Mouse (Mus musculus) adrenal gland (tissue): ENCODE measurements around the gene Slc46a2.

Experiments
- intact Hi-C: fragments of 180-260 bp; cut with DNase I; formaldehyde crosslinking; loops from one replicate; pipeline ENCODE4 v1.15.1; 2025
- long read RNA-seq, 2 experiments: library from polyadenylated mRNA; unstranded; transcript quantifications; one replicate each; pipeline ENCODE4 v2.0.0; 2020; ENCODE audit warnings: borderline replicate concordance in 1 of 2; ENCODE audit not compliant: insufficient replicate concordance in 1 of 2

The Slc46a2 gene
- long read RNA-seq, experiment 1 = 0 reads
- long read RNA-seq, experiment 2 = 0 reads

DNA sequence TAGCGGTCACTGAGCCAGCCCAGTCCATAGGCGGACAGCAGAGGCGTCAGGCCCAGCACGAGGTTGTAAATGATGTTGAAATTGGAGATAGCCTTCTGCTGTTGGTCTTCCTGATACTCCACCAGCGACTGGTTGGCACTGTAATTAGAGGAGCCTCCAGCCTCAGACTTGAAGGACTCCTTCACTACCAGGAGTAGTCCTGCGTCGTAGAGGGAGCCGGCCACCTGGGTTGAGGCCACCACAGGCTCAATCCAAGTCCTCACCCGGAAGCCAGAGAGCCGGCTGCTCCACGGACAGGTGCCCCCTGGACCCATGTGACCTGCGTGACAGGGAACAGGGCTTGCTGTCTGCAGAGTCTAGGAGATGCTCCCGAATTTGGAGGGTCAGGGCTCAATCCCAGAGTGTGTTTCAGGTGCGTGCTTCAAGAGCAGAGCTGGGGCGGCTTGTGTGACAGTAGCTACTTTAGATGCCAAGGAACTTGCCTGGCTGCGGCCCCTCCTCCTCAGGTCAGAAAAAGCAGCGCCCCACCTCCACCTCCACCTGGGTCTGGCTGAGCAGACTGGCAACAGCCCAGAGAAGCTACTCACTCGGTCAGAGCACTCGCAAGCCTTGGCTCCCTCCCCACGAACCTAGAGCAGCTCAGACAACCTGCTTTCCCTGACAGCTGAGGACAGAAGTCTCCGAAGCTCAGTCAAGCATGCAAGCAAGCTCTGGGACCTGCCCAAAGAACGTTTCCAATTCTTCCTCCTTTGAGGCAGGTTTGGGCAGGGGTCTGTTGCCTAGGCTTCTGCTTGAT, at the start of gene Slc46a2:
TSS of gene Slc46a2 (minus strand) at position 449 of the 796 bp plus-strand sequence.
- intact Hi-C loops = no loop called here

DNA sequence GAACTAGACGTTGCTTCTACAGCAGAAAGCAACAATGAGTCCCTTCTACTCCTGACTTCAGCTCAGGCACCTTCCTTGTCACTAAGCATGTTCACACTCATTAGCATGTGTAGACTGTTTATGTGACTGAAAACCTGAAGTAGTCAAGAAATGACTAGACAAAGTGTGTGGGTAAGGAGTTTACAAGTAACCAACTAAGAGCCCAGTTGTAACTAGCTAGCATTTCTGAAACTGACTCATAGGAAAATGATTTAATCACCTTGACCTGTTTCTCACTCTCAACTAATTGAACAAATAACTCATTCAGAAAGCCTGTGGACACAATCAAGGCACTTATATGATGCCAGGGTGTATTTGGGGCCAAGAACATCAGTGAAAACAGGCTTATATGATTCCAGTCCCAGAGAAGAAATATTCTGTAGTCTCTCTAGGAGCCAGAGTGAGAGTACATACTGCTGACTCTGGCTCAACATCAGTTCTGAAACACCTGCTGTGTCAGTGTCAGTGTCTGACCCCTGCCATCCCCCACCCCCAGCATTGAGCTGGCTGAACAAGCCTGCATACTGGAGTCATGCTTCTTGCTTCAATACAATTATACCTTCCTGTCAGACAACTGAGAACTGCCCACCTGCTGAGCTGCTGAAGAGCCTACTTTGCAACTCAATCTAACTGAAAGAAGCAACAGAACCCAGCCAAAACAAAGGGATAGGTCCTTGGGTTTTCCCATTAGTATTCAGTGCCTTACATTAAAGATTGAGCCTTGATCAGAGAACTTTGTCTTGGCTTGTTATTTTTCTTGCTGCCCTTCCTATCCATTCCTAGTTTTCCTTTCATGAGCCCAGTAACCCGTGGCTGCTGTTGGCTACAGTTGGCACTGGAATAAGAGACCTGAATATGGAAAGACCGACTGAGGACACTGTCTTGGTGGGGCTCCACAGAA, 48.8 kb upstream of the Slc46a2 start, which contains the start of gene Mup6:
TSS of gene Mup6 (plus strand) at position 890 of the 940 bp plus-strand sequence.
- intact Hi-C loops = no loop called here

DNA sequence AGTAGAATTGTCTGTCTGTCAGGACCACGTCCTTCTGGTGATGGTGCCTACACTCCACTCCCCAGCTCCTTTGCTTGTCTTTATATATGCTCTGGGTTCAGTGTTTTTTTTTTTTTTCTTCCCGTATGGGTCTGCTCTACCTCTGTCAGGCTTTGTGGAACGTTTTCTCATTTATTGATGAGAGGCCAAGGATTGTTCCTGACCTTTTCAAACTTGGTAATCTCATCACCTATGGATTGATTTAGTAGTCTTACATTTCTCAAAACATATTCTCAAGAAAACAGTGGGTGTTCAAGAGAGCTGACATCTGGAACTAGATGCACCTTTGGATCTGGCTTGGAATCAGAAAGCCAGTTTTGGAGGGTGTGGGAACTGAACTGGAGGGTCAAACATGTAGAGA, 45.8 kb upstream of the Slc46a2 start, which contains the start of gene Mup4:
TSS of gene Mup4 (minus strand) at position 101 of the 400 bp plus-strand sequence.
- intact Hi-C loops = no loop called here

DNA sequence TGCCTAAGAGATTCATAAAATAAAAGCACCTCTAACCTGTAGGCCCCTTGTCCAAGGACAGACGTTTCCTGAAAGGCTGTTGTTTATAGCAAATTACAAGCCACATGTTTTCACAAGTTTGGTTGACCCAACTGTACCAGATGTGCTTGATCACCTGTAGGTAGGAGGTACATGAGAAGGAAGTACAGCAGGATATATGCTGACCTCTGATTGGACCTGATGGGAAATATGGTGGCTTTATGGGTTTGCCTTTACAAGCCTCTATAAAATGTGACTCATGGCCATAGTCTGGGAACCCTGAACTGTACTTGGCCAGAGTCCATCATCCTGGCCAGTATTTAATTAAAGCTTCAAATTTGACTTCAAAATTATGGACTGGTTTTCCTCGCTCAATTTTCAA, 22.7 kb upstream of the Slc46a2 start:
- intact Hi-C loops = no loop called here

DNA sequence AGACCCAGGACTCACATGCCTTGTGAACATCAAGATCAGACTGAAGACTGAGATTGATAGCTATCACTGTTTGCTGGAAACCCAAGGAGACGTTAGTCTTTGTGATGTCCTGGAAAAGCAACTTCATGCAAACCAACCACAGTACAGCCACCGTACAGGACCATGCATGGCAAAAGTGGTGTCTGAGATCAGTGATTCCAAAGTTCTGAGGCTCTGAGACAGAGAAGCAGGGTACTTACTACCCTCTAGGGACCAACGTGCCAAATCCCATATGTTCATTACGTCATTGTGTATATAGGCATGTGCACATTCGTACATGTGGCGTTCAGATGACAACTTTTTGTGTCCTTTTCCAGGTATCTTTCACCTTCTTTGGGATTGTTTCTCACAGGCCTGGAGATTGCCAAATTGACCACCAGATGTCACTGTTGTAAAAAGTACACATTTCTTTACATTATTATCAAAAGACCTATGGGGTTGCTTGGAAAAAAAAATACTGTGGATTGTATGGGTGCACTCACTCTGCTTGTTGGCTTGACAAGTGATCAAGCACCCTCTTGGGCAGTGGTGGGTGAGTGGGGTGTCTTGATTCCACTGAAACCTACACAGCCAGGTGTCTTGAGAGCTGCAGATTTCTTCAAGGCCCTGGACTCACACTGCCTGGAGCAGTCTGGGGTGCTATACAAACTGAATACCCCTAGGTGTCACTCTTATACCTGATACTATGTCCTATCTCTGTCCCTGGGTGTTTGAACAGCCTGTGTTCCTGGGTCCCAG, 17.8 kb upstream of the Slc46a2 start:
- intact Hi-C loops = no loop called here

DNA sequence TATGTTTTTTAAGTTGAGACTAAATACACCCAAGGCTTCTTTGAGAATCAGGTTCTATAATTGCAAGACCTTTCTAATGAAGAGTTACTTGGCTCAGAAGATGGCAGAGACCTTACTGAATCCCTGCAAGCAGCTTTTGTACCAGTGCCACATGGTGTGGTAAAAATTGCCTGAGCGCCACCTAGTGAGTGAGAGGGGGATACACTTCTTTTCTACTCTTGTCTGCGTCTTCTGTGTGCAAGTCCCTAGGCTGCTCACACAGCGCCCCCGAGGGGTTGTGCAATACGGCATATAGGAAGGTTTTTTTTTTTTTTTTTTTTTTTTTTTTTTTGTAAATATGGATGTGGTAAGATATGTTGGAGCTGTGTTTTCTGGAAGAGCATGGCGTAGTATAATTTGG, 13.5 kb upstream of the Slc46a2 start:
- intact Hi-C loops = loop anchor here (5.0 kb wide), 1 partner anchor 141 kb away; no protein-coding TSS in a partner anchor

DNA sequence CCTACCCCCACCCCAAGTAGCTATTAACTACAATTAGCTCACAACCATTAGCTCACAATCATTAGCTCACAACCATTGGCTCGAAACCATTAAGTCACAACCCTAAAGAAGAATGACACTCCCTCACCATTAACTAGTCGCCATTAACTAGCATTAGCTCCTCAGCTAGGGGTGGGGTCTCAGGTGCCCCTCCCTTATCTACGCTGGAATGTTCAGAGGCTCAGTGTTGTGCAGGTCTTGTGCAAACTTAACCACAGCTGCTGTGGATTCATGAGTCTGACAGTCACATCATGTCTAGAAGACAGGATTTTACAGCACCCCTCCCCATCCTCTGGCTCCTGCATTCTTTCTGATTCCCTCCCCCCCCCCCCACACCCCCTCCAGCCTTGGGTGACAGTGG, 12.8 kb upstream of the Slc46a2 start:
- intact Hi-C loops = loop anchor here (5.0 kb wide), 1 partner anchor 140 kb away; no protein-coding TSS in a partner anchor

DNA sequence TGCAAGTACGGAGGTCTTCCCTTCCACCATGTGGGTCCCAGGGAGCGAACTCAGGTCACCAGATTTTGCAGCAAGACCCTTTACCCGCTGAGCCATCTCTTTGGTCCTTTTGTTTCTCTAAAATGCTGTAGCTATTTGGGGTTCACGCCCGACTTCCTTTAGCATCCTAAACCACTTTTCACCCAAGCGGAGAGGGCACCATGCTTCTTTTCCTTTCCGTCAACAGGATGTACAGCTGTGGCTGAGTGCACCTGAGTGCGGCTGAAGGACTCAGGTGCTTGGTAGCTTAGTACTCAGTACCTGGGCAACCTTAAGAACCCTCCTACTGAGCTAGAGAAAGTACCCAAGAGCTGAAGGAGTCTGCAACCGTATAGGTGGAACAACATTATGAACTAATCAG, 10.2 kb upstream of the Slc46a2 start:
- intact Hi-C loops = loop anchor here (5.0 kb wide), 1 partner anchor 138 kb away; no protein-coding TSS in a partner anchor

DNA sequence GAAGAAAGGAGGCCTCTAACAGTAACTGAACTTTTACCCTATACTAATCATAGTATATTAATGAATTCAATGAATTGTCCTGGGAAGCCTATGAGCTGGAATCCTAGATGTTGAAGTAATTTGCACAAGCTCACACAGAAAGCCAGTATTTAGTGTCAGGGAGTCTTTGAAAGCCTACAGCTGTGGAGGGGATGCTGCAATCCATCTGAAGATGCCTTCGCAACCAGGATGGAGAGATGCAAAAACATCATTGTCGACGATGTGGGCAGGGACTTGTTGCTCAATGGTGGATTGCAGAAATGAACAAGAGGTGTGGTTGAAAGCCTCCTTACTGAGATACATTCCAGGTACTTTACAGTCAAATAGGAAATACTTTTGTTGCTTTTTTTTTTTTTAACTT, 3.1 kb upstream of the Slc46a2 start:
- intact Hi-C loops = no loop called here

DNA sequence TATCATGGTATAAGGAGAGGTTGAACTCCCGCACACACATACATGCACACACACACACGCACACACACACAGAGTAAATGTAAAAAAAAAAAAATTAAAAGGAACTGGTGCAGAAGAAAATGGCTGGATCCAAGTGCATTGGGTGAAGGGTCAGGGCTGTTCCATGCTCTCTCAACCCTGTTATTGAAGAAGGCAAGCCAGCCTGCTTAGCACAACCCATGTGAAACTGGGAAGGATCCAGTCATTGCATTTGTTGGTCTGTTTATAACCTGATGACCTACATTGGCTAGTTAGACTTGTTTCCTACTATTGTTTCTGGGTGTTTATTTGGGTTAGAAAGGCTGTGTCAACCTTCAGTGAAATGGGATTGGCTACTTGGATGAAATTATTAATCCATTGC, 6.1 kb downstream of the Slc46a2 start:
- intact Hi-C loops = no loop called here

DNA sequence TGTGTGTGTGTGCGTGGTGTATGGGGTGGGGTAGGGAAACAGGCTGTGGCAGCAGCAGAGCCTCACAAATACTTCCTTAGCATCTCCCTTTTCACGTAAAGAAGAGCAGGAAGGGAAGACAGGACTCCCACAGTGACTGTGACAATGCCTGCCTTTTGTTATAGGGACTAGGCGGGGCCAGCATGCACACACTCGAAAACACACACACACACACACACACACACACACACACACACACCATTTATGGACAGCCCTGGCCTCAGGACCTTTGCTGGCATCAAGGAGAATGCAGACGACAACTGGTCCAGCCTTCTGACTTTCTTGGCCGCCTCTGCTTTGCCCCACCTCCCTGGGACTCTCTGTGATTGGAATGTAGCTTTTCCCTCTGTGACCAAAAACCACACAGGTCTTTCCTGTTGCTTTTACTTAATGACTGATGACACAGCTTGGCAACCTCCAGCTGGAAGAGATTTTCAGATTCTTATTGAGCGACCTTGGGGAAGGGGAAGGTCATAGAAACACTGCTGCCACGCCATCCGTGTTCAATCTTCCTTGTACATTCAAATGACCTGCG, 7.1 kb downstream of the Slc46a2 start:
- intact Hi-C loops = no loop called here

DNA sequence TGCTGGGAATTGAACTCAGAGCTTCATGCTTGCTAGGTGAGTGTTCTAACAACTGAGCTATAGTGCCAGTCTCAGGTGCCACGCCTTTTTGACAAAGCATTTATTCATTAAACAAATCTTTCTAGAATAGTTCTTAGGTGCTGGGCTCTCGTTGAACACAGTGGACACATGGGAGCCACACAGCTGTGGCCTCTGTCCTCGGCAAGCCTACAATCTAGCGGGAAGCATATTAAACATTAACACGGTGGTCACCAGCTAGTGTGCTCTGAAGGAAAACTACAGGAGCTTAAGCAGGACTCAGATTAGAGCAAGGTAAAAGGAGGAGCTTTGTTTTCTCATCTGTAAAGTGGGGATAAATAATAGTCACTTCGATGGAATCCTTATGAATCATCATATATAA, 7.8 kb downstream of the Slc46a2 start:
- intact Hi-C loops = no loop called here

DNA sequence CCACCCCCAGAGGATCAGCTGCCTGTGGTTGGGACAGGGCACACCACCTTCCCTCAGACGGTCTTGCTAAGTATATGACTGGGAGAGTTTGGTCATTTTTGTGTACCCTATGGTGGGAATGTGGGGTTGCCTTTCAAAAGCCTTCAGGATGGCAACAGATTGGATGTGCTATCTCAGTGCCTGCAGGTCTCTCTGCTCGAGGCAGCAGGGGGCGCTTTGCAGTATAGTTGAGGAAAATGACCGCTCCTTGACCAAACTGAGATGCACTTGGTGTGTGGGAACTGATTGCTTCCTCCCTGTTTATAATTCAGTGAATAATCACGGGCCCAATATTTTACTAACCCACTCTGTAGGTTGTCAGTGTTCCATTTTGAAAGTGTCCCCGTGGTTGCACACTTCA, 12.3 kb downstream of the Slc46a2 start:
- intact Hi-C loops = no loop called here

DNA sequence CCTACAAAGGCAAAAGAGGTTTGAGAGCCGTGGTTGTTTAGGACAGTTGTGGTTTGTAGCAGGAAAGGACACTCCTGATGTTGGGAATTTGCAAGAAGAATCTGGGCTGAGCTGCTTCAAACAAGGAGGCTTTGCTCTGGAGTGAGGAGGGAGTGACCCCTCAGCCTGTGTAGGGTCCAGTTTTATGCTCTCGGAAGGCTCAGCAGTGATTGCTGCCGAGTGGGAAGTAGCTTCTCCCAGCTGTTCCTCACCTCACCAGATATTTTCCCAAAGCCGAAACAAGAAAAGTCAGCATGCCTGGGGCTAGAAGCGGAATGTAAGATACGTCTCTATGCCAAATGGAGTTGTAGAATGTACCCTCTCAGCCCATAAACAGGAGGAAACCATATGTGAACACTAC, 13.0 kb downstream of the Slc46a2 start:
- intact Hi-C loops = no loop called here

DNA sequence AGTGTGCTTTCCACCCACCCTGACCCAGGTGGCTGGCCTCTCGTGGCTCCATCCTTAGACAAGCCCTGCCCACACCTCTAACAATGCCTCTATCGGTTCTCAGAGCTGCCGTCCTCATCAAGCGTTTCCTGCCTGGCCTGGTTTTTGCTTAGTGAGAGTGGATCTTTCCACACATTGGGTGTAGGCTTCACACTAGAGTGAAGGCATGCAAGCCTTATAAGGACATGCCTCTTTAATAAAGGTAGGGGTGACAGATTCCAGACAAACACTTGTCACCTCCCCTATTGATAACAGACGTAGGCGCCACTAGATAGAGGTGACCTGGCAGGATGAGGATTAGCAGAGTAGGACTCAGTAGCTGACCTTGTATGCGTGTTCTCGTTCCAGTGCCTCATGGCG, 16.3 kb downstream of the Slc46a2 start:
- intact Hi-C loops = no loop called here

DNA sequence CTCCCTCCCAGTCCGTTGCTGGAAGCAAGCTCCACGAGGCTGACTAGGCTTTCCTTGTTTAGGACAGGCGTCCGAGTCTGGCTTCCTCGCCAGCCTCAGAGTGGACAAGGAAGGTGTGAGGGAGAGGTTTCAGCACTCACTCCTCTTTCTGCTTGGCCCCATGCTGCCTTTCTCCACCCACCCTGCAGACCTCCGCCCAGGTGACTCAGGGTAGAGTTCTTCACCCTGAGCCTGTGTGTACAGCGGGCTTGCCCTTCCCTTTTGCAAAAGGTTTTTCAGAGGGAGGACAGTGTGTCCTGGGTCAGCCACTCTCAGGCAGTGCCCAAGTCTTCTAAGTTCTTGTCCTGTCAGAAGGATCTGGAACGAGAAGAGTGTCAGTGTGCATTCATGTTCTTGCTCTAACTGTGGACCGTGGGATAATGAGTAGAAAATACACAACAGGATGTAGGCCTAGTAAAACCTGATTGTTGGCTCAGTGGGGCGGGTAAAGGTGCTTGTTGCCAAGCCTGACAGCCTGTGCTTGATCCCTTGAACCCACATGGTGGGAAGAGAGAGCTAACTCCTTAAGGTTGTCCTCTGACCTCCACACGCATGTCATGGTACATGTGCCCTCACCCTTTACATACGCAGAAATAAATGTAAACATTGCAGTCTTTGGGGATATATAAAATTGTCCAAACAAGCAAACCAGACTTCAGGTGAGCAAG, 16.9 kb downstream of the Slc46a2 start:
- intact Hi-C loops = no loop called here

DNA sequence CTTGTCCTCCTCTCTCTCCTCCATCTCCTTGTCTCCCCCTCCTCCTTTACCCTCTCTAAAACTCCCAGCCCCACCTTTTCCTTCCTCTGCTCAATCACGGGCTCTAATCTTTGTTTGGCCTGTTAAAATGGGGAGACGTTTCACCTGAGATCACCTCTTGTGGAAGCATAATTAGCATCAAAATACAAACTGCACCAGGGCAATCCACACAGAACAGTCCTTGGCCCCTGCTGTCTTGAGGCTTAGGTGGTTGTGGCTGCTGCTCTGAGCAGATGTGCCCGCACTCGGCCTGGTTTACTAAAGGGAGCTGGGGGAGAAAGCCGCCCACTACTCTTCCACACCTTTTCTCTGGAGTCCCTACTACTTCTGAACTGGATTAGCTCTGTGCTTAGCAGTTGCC, 18.9 kb downstream of the Slc46a2 start:
- intact Hi-C loops = no loop called here

DNA sequence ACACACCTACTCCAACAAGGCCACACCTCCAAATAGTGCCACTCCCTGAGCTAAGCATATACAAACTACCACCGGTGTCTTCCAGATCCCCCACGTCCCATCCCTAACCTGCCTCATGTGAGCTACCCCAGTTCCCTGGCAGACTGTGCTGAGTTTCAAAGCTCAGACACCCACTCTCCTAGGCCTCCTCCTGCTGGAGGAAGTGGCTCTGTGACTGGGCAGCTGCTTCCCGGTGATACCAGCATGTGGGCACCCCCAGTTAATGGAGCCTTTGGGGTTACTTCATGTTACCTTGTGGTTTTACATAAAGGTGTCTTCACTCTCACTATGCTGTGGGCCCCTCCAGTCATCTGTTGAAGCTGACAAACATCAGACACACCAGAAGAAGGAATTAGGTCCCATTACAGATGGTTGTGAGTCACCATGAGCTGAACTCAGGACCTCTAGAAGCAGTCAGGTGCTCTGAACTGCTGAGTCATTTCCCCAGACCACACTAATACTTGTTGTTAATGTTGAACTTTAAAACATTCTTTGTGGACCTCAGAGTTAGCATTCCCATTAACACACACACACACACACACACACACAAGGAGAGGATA, 19.8 kb downstream of the Slc46a2 start:
- intact Hi-C loops = no loop called here

DNA sequence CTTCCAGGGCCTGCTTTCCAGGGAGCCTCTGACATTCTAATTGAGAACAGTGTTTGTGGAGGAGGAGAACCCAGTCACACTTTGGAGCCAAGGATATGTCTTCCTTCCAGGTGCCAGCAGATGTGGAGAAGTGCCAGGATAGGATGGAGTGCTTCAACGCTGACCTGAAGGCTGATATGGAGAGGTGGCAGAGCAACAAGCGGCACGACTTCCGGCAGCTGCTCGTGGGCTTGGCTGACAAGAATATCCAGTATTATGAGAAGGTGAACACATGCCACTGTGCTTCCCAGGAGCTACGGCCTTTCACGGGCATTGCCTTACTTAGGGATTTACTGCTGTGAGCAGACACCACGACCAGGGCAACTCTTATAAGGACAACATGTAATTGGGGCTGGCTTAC, 20.4 kb downstream of the Slc46a2 start:
- intact Hi-C loops = no loop called here

DNA sequence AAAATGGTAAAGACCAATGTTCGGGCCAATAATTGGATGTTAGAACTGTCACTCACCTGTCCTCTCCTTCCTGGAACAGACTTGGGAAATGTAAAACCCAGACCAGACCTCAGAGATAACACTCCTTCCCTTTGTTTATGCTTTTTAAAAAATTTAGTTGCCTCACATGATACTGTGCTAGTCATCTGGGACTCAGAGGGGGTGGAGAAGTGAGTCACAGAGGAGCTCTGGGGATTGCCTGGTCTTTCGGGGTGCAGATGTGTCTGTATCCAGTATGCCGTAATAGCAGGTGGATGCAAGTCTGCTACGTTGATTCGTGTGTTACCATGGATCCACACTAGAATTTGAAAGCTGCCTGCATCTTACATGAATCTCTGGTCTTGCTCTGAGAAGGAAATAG, 22.1 kb downstream of the Slc46a2 start:
- intact Hi-C loops = no loop called here
